Mouse (Mus musculus) kidney, adult 2 months (tissue): Measurements from ENCODE around the gene L1td1. TPM values are rescaled to one million over a fixed set of nuclear protein-coding genes. Genes with fewer than 3 reads are reported as not detected.
"Not testable (repeated sequence)": the region's sequence is repeated elsewhere in the genome, so short reads cannot be mapped to it uniquely, and the experiment has no call there.

Source experiments
- DNase-seq: peaks from one replicate; pipeline ENCODE4 v3.0.0; 2021
- H3K27ac ChIP-seq: fragments of 200-500 bp; 2 replicates; pipeline ENCODE4 v1.5.1; 2012; ENCODE audit warnings: low read depth, low read length, control low read depth, inconsistent platforms; ENCODE audit not compliant: insufficient read depth
- H3K27me3 ChIP-seq: fragments of 200-500 bp; replicated peaks from 2 replicates; pipeline ENCODE4 v1.6.1; 2012; ENCODE audit warnings: mild to moderate bottlenecking, moderate library complexity, low read length, inconsistent platforms; ENCODE audit not compliant: control insufficient read depth, insufficient read depth
- H3K36me3 ChIP-seq: fragments of 200-500 bp; 2 replicates; pipeline ENCODE4 v1.6.1; 2012; ENCODE audit warnings: mild to moderate bottlenecking, moderate library complexity, low read length, inconsistent platforms; ENCODE audit not compliant: control insufficient read depth, insufficient read depth
- H3K4me1 ChIP-seq: fragments of 200-500 bp; 2 replicates; pipeline ENCODE4 v1.6.1; 2011; ENCODE audit warnings: low read length; ENCODE audit not compliant: control insufficient read depth, insufficient read depth
- H3K4me3 ChIP-seq: fragments of 200-500 bp; 2 replicates; pipeline ENCODE4 v1.5.1; 2011; ENCODE audit warnings: mild to moderate bottlenecking, low read depth, low read length, control low read depth; ENCODE audit not compliant: insufficient read depth
- CTCF ChIP-seq: fragments of 200-500 bp; conservative IDR thresholded peaks from 2 replicates; pipeline ENCODE4 v1.5.1; 2011; ENCODE audit warnings: low read depth, mild to moderate bottlenecking, control low read depth, low read length, moderate library complexity, mixed read lengths; ENCODE audit not compliant: insufficient read depth, insufficient read length
- POLR2A ChIP-seq: fragments of 200-500 bp; IDR thresholded peaks from one replicate; pipeline ENCODE4 v1.6.1; 2011; ENCODE audit warnings: low read depth, low read length, control low read depth
- WGBS: fragments of 180-500 bp; shearing (Covaris S2); methylation state at CpG from one replicate; pipeline ENCODE4 v1.1.7; 2018; 5-methylcytosine and 5-hydroxymethylcytosine counted together
- polyA plus RNA-seq: library from polyadenylated mRNA; depleted of rRNA; stranded (reverse); fragments of >200 nt; gene quantifications from 2 replicates; pipeline ENCODE4 v1.2.3, GENCODE M21; 2012

Gene L1td1
- polyA plus RNA-seq, 1 experiment = not detected

DNA sequence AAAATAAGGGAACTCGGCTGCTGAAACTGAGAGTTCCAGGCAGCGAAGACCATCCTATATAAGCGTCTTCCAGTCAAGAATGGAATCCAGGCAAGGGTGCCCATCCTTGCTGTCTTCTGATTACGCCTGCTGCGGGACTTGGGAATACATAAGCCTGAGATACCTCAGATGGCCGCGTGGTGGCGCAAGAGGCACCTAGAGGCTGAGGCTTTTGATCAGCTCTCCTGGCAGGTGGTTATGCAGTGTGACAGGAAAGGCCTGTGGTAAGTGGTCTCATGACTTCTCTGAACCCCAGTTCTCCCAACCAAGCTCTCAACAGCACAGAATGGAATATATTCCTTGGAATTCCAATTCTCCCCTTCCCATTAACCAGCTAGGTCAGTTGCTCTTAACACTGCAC lies 4.1 kb upstream of the L1td1 start:
- Histone ChIP-seq H3K4me3 (no peak overlapping the region), H3K4me1 (no peaks in the 10 kb centered on the region), H3K27me3 (no peaks in the 10 kb centered on the region), H3K36me3 (no peaks in the 10 kb centered on the region), H3K27ac (no peak overlapping the region)
- 15% methylated on average over 8 of the region's 8 CpGs for WGBS
- DNase-seq = peak; percentile 60
- TF ChIP-seq POLR2A (no peak), CTCF (peak; percentile 80)

DNA sequence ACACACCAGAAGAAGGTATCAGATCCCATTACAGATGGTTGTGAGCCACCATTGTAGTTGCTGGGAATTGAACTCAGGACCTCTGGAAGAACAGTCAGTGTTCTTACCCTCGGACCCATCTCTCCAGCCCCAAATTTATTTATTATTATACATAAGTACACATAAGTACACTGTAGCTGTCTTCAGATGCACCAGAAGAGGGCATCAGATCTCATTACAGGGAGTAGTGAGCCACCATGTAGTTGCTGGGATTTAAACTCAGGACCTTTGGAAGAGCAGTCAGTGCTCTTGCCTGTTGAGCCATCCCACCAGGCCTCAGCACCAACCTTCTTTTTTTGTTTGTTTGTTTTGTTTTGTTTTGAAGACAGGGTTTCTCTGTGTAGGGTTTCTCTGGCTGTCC lies 1.9 kb upstream of the L1td1 start:
- not testable (repeated sequence) for H3K36me3 ChIP-seq, DNase-seq, H3K4me3 ChIP-seq, H3K27ac ChIP-seq, H3K27me3 ChIP-seq, H3K4me1 ChIP-seq
- WGBS = 89% methylated on average over 1 of the region's 1 CpGs

DNA sequence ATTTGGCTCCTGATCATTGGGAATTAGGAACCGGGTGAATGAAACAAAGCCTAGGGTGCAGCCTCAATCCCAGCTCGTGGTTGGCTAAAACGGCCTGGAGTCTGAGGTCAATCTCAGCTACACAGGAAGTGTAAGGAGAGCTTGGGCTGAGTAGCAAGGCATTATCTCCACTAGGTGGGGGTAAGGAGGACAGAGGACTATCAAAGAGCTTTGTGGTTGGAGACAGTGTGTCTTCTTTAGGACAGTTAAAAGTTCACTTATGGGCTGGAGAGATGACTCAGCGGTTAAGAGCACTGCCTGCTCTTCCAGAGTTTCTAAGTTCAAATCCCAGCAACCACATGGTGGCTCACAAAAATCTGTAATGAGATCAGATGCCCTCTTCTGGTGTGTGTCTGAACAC lies 1.1 kb upstream of the L1td1 start:
- no peak overlapping the region for H3K4me3 ChIP-seq
- no peak for TF ChIP-seq CTCF
- no peak for TF ChIP-seq POLR2A
- 42% methylated on average over 4 of the region's 4 CpGs for WGBS
- no peak overlapping the region for H3K27ac ChIP-seq
- H3K36me3 ChIP-seq = no peaks in the 10 kb centered on the region
- no peaks in the 10 kb centered on the region for H3K27me3 ChIP-seq
- H3K4me1 ChIP-seq = no peaks in the 10 kb centered on the region
- DNase-seq = no peak

DNA sequence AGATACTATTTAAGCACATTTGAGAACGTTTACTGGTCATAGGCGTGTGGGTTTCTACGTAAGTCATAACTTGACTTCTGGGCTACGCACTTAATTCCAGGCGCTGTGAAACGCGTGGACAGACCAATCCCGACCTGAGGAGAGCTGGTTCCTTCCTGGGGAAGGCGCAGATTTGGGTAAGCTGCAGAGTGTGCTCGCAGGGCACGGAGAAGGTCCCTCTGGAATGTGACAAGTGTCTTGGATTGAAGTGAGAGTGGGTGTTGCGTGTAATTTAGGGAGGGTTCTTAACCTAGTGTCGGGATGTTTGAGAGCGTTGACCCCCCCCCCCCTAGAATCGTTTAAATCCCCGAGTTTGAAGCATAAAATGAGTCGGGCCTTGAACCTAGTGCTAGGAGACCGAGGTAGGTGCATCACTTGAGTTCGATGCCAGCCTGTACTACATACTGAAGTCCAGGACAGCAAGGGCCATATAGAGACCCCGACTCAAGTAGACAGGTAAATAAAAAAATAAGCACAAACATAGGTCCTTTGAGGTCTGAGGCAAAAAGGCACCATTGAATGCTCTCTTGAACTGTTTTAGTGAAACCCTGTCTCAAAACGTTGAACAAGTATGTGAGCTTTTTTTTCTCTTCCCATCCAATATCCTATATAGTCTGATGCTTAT lies 893 bp downstream of the L1td1 start:
- WGBS = 25% methylated on average over 21 of the region's 21 CpGs
- TF ChIP-seq POLR2A = no peak
- no peak for TF ChIP-seq CTCF
- no peaks in the 10 kb centered on the region for H3K36me3 ChIP-seq
- no peak for DNase-seq
- H3K27ac ChIP-seq = no peak overlapping the region
- no peaks in the 10 kb centered on the region for H3K4me1 ChIP-seq
- H3K27me3 ChIP-seq = no peaks in the 10 kb centered on the region
- no peak overlapping the region for H3K4me3 ChIP-seq

DNA sequence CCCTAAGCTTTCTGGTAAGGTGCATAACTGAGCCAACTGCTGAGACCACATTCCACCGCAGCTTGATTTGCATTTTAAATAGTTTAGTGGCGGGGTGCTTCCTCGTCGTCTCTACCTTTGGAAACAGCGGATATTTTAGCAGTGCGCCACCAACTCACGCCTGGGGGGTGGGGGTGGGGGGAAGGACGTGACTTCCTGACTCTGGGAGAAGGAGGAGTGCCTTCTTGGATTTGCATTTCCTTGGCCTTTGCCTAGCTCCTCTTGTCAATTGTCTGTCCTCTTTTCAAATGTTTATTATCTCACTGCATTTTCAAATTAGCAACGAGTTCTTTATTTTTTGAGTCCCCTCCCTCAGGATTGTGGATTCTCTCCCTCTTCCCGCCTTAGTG lies 1.4 kb downstream of the L1td1 start:
- Histone ChIP-seq H3K27ac (no peak overlapping the region), H3K4me3 (no peak overlapping the region), H3K27me3 (no peaks in the 10 kb centered on the region), H3K36me3 (no peaks in the 10 kb centered on the region), H3K4me1 (no peaks in the 10 kb centered on the region)
- WGBS = 6% methylated on average over 10 of the region's 10 CpGs
- DNase-seq = no peak
- no peak for TF ChIP-seq CTCF
- TF ChIP-seq POLR2A = no peak

DNA sequence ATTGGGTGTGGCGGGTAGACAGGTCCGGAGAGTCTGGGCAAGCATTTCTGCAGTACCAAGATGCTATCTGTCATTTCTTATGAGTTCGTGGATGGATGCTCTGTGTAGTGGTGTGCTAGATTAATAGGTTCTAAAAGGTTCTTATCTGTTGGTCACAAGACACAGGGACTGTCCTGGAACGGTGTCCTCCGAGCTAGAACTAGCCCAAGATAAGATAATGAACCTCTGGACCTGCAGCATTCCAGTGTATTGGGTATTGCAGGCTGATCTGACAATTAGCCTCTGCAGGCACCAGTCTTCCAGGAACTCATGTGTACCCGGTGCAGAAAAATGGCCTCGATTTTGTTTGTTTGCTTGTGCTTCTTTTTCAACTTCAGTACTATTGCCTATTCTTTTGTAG lies 2.2 kb downstream of the L1td1 start:
- Histone ChIP-seq H3K4me1 (no peaks in the 10 kb centered on the region), H3K36me3 (no peaks in the 10 kb centered on the region), H3K4me3 (no peak overlapping the region), H3K27ac (no peak overlapping the region), H3K27me3 (no peaks in the 10 kb centered on the region)
- 76% methylated on average over 7 of the region's 7 CpGs for WGBS
- TF ChIP-seq CTCF (no peak), POLR2A (no peak)
- no peak for DNase-seq

DNA sequence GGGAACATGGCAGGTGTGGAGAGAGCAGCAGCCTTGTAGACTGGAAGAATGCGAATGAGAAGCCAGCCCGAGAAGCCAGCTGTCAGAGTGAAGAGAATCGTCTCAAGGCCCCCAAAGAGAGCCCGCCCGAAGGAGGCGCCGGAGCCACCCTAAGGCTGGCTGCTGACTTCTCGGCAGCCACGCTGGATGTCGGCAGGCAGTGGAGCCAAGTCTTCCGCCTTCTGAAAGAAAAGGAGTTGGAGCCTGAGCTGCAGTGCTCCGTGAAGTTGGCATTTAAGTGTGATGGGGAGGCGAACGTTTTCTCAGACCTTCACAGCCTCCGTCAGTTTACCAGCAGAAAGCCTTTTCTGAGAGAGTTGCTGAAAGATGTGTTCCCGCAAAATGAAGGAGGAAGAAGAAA lies 7.1 kb downstream of the L1td1 start:
- Histone ChIP-seq H3K27me3 (no peaks in the 10 kb centered on the region), H3K4me1 (no peaks in the 10 kb centered on the region), H3K4me3 (no peak overlapping the region), H3K27ac (no peak overlapping the region), H3K36me3 (no peaks in the 10 kb centered on the region)
- no peak for TF ChIP-seq POLR2A
- TF ChIP-seq CTCF = no peak
- no peak for DNase-seq
- WGBS = 92% methylated on average over 16 of the region's 16 CpGs

DNA sequence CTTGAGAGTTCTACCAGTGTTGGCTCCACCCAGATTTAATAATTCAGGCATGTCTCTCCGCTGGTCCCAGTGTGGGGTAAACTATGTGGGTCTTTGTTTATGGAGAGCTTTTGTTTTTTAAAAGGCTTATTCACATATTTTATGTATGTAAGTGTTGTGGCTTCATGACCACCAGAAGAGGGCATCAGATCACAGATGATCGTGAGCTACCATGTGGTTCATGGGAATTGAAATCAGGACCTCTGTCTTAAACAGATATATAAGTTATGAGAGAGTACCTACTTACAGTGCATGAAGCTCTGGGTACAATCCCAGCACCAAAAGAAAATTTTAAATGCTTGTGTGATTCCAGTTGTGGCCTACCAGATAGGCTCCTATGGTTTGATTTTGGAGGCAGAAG lies 13.2 kb downstream of the L1td1 start:
- Histone ChIP-seq H3K4me3 (no peak overlapping the region), H3K27ac (no peak overlapping the region), H3K27me3 (no peaks in the 10 kb centered on the region), H3K4me1 (no peaks in the 10 kb centered on the region), H3K36me3 (no peaks in the 10 kb centered on the region)
- no peak for TF ChIP-seq POLR2A
- no peak for TF ChIP-seq CTCF
- 32% methylated on average over 2 of the region's 2 CpGs for WGBS
- DNase-seq = peak; percentile 40
